Mouse (Mus musculus) naive thymus-derived CD4-positive, alpha-beta T cell, adult 2 months (primary cell): ENCODE results near the gene Mrgprb5.

Source experiments
- DNase-seq: peaks from one replicate; pipeline ENCODE4 v3.0.0-alpha.2; 2011; ENCODE audit warnings: low read depth

Gene Mrgprb5

DNA sequence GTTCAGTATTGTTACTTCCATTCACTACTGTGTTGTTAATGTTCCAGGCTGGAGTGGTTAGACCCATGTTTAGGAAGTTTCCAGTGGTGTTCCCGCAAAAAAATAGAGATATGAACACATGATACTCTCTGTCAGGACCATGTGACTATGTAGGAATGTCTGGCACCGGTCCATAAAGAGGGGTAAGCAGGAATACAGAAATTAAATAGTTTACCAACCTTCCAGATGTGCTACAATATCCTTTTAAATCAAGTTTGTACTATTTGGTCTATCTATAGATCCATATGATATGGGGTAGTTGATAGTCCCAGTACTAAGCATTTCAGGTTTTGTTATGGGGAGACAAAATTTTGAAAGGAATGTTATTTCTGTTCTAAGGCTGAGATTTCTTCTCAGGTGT, at the start of gene Mrgprb5:
Gene Mrgprb5, minus strand, starts transcription at position 101 of the 400 bp plus-strand sequence.
- DNase-seq: no peak

DNA sequence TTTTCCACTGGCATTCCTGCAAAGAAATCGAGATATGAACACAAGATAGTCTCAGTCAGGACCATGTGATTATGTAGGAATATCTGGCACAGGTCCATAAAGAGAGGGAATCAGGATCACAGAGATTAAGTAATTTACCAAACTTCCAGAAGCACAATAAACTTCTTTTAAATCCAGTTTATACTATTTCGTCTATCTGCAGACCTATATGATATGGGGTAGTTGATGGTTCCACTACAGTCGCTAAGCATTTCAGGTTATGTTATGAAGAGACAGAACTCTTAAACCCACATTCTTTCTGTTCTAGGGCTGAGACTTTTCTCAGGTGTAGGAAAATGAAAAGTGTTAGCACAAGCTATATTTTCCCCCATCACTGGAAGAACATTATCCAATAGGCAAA, 30.4 kb upstream of the Mrgprb5 start, which contains the start of gene Mrgprb4:
Gene Mrgprb4, minus strand, starts transcription at position 101 of the 400 bp plus-strand sequence.
- no peak for DNase-seq

- DNase-seq: no peak
These were observed 1.3 kb downstream of the Mrgprb5 start for GRCm38 (mm10) chr7:48167471-48167870.

DNA sequence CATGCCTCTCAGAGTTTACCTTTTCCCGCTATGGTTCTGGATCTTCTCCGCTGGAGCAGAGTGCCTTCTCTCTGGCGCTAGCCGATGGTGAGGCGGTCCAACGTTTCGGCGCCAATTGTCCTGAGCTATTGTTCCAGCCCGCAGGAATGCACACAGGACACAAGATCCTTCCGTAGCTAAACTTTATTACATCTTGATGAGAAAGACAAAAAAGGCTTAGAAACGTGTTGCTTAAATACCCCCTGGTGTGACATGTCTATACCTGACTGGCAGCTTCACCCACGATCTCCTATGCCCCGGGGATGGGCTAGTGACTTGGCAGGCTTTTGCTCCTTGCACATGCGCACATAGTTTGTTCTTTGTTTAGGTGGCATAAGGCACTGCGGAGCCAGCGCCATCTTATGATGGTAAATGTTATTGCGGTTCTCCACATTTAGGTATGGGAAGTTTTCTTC, 30.5 kb downstream of the Mrgprb5 start:
- peak; percentile 73 for DNase-seq

GRCm38 (mm10) chr7:48137216-48138077, 31.4 kb downstream of the Mrgprb5 start:
- peak; percentile 82 for DNase-seq

- DNase-seq: no peak
These were observed 36.1 kb downstream of the Mrgprb5 start for GRCm38 (mm10) chr7:48132674-48133073.

DNA sequence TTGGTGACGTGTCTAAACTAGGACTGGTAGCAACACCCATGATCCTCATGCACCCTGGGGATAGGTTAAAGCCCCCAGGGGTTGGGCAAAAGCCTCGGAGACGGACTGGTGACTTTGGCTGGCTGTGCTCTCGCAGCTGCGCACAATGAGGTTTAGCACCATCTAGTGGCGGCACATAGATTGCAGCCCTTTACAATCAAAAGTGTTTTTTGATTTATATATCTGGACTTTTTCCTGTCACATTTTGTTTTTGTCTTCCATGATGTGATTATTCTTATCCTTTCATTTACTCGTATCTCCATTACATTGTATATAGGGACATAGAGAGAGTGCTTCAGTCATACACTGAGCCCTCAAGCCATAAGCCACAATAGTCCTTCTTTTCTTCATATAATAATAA, 36.6 kb downstream of the Mrgprb5 start:
- DNase-seq: peak; percentile 57

GRCm38 (mm10) chr7:48131820-48132219, 37.0 kb downstream of the Mrgprb5 start:
- peak; percentile 11 for DNase-seq

GRCm38 (mm10) chr7:48123806-48124205, 45.0 kb downstream of the Mrgprb5 start:
- no peak for DNase-seq
